Mouse (Mus musculus) lung, postnatal 0 days (tissue): ENCODE results near the gene Ghitm.
"Not testable (repeated sequence)": the region's sequence is repeated elsewhere in the genome, so short reads cannot be mapped to it uniquely, and the experiment has no call there.

ENCODE experiments used
- CTCF ChIP-seq: IDR thresholded peaks from 2 replicates; pipeline ENCODE4 v1.5.1; 2016; ENCODE audit warnings: antibody characterized with exemption, mild to moderate bottlenecking
- EP300 ChIP-seq: IDR thresholded peaks from 2 replicates; pipeline ENCODE4 v1.6.1; 2016; ENCODE audit warnings: antibody characterized with exemption, mild to moderate bottlenecking, control low read depth

DNA sequence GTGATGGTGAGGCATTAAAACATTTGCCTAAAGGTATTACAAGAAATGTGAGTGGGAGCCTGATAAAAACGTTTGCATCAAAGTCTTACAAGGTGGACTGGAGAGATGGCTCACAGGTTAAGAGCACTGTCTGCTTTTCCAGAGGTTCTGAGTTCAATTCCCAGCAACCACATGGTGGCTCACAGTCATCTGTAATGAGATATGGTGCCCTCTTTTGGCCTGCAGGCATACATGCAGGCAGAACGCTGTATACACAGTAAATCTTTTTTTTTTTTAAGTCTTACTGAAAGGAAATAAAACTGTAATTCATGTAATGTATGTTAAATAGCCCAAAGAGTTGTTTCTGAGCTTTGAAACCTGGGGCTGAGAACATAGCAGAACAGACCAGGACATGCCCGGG is 2.5 kb upstream of the Ghitm start:
- not testable (repeated sequence) for TF ChIP-seq CTCF, EP300
